Mouse (Mus musculus): ENCODE results near the gene Rnf157. TPM values are rescaled to one million over a fixed set of nuclear protein-coding genes. Genes with fewer than 3 reads are reported as not detected.

The Rnf157 gene
- polyA plus RNA-seq, 2 experiments, result 17.3 to 20.1 TPM

GRCm38 (mm10) chr11:116347012-116347411 is 65.8 kb downstream of the Rnf157 start:
- no peak overlapping the region for H3K4me2 ChIP-seq (replicated peaks; ENCODE audit: low read depth, low read length, severe bottlenecking)
- no peak overlapping the region for H3K27ac ChIP-seq (replicated peaks; ENCODE audit: low read depth, low read length)
- DNase-seq (ENCODE audit: low spot score) (no peak), ATAC-seq (ENCODE audit: low FRiP score, low read depth) (no peak)
- H3K36me3 ChIP-seq (ENCODE audit: control insufficient read depth, insufficient read depth, low read length), result peaks cover 71% of the 10 kb centered on the region
- H3K27me3 ChIP-seq (ENCODE audit: control insufficient read depth, insufficient read depth, low read length), result no peaks in the 10 kb centered on the region
- H3K9ac ChIP-seq (ENCODE audit: low read depth, low read length, severe bottlenecking), result no peak overlapping the region
- WGBS, result 72% methylated on average over 7 of the region's 7 CpGs
- H3K4me1 ChIP-seq (ENCODE audit: control insufficient read depth, insufficient read depth, low read length), result no peaks in the 10 kb centered on the region
- no peak overlapping the region for H3K4me3 ChIP-seq (replicated peaks; ENCODE audit: low read length)
- TF ChIP-seq POLR2A (IDR thresholded peaks at IDR 0.05; ENCODE audit: borderline replicate concordance, extremely low read depth, insufficient read depth, insufficient read length), result no peak
- no peaks in the 10 kb centered on the region for H3K9me3 ChIP-seq (ENCODE audit: control insufficient read depth, low read length)

GRCm38 (mm10) chr11:116342069-116342791 is 70.6 kb downstream of the Rnf157 start:
- Histone ChIP-seq H3K4me1 (ENCODE audit: control insufficient read depth, insufficient read depth, low read length) (no peaks in the 10 kb centered on the region), H3K4me3 (replicated peaks; ENCODE audit: low read length) (no peak overlapping the region), H3K36me3 (ENCODE audit: control insufficient read depth, insufficient read depth, low read length) (peaks cover 51% of the 10 kb centered on the region), H3K9me3 (ENCODE audit: control insufficient read depth, low read length) (no peaks in the 10 kb centered on the region), H3K27ac (replicated peaks; ENCODE audit: low read depth, low read length) (no peak overlapping the region), H3K4me2 (replicated peaks; ENCODE audit: low read depth, low read length, severe bottlenecking) (no peak overlapping the region), H3K27me3 (ENCODE audit: control insufficient read depth, insufficient read depth, low read length) (no peaks in the 10 kb centered on the region), H3K9ac (ENCODE audit: low read depth, low read length, severe bottlenecking) (no peak overlapping the region)
- no peak for DNase-seq (ENCODE audit: low spot score)
- ATAC-seq (ENCODE audit: low FRiP score, low read depth), result no peak
- 82% methylated on average over 25 of the region's 25 CpGs for WGBS
- TF ChIP-seq POLR2A (IDR thresholded peaks at IDR 0.05; ENCODE audit: borderline replicate concordance, extremely low read depth, insufficient read depth, insufficient read length), result no peak

GRCm38 (mm10) chr11:116337531-116337930 is 75.3 kb downstream of the Rnf157 start:
- no peaks in the 10 kb centered on the region for H3K9me3 ChIP-seq (ENCODE audit: control insufficient read depth, low read length)
- no peak overlapping the region for H3K4me2 ChIP-seq (replicated peaks; ENCODE audit: low read depth, low read length, severe bottlenecking)
- peaks cover 17% of the 10 kb centered on the region for H3K4me1 ChIP-seq (ENCODE audit: control insufficient read depth, insufficient read depth, low read length)
- no peak for TF ChIP-seq POLR2A (IDR thresholded peaks at IDR 0.05; ENCODE audit: borderline replicate concordance, extremely low read depth, insufficient read depth, insufficient read length)
- 67% methylated on average over 5 of the region's 6 CpGs for WGBS
- no peak for ATAC-seq (ENCODE audit: low FRiP score, low read depth)
- peaks cover 24% of the 10 kb centered on the region for H3K27me3 ChIP-seq (ENCODE audit: control insufficient read depth, insufficient read depth, low read length)
- no peak for DNase-seq (ENCODE audit: low spot score)
- H3K27ac ChIP-seq (replicated peaks; ENCODE audit: low read depth, low read length), result no peak overlapping the region
- no peak overlapping the region for H3K4me3 ChIP-seq (replicated peaks; ENCODE audit: low read length)
- no peak overlapping the region for H3K9ac ChIP-seq (ENCODE audit: low read depth, low read length, severe bottlenecking)
- peaks cover 13% of the 10 kb centered on the region for H3K36me3 ChIP-seq (ENCODE audit: control insufficient read depth, insufficient read depth, low read length)

- ATAC-seq (ENCODE audit: low FRiP score, low read depth), result no peak
- Histone ChIP-seq H3K27ac (replicated peaks; ENCODE audit: low read depth, low read length) (no peak overlapping the region), H3K36me3 (ENCODE audit: control insufficient read depth, insufficient read depth, low read length) (peaks cover 10% of the 10 kb centered on the region; the same call in 1 of the 2 replicates), H3K27me3 (ENCODE audit: control insufficient read depth, insufficient read depth, low read length) (peaks cover 24% of the 10 kb centered on the region), H3K4me3 (replicated peaks; ENCODE audit: low read length) (no peak overlapping the region), H3K9me3 (ENCODE audit: control insufficient read depth, low read length) (no peaks in the 10 kb centered on the region), H3K9ac (ENCODE audit: low read depth, low read length, severe bottlenecking) (no peak overlapping the region), H3K4me2 (replicated peaks; ENCODE audit: low read depth, low read length, severe bottlenecking) (no peak overlapping the region; the same call in 1 of the 2 replicates), H3K4me1 (ENCODE audit: control insufficient read depth, insufficient read depth, low read length) (peaks cover 17% of the 10 kb centered on the region)
- no peak for TF ChIP-seq POLR2A (IDR thresholded peaks at IDR 0.05; ENCODE audit: borderline replicate concordance, extremely low read depth, insufficient read depth, insufficient read length)
- WGBS, result 37% methylated on average over 12 of the region's 12 CpGs
- no peak for DNase-seq (ENCODE audit: low spot score)
Measured at GRCm38 (mm10) chr11:116337000-116337399, 75.8 kb downstream of the Rnf157 start.

GRCm38 (mm10) chr11:116336393-116336792 is 76.4 kb downstream of the Rnf157 start:
- peaks cover 24% of the 10 kb centered on the region for H3K27me3 ChIP-seq (ENCODE audit: control insufficient read depth, insufficient read depth, low read length)
- peak overlapping the region; percentile 59; the same call in 1 of the 2 replicates for H3K4me3 ChIP-seq (replicated peaks; ENCODE audit: low read length)

More at GRCm38 (mm10) chr11:116336393-116336792, 76.4 kb downstream of the Rnf157 start:
- no peak for DNase-seq (ENCODE audit: low spot score)
- peaks cover 17% of the 10 kb centered on the region for H3K4me1 ChIP-seq (ENCODE audit: control insufficient read depth, insufficient read depth, low read length)
- 74% methylated on average over 4 of the region's 4 CpGs for WGBS
- peak overlapping the region; percentile 67; the same call in 1 of the 2 replicates for H3K9ac ChIP-seq (ENCODE audit: low read depth, low read length, severe bottlenecking)
- H3K9me3 ChIP-seq (ENCODE audit: control insufficient read depth, low read length), result no peaks in the 10 kb centered on the region
- H3K27ac ChIP-seq (replicated peaks; ENCODE audit: low read depth, low read length), result no peak overlapping the region
- H3K36me3 ChIP-seq (ENCODE audit: control insufficient read depth, insufficient read depth, low read length), result peaks cover 10% of the 10 kb centered on the region; the same call in 1 of the 2 replicates
- TF ChIP-seq POLR2A (IDR thresholded peaks at IDR 0.05; ENCODE audit: borderline replicate concordance, extremely low read depth, insufficient read depth, insufficient read length), result no peak
- no peak for ATAC-seq (ENCODE audit: low FRiP score, low read depth)
- H3K4me2 ChIP-seq (replicated peaks; ENCODE audit: low read depth, low read length, severe bottlenecking), result peak overlapping the region; percentile 99
